Mouse (Mus musculus) hindbrain, embryonic 10.5 days (tissue): Measurements from ENCODE around the gene Gramd1a. TPM values are rescaled to one million over a fixed set of nuclear protein-coding genes. Genes with fewer than 3 reads are reported as not detected.
A peak's percentile ranks its signal among the peaks of the same experiment; 100 is the strongest.

Experiments used
- DNase-seq: peaks from one replicate; pipeline ENCODE4 v3.0.0-alpha.2; 2017; ENCODE audit warnings: low spot score
- H3K27ac ChIP-seq: fragments of 300-500 bp; sonication (generic); 2 replicates; pipeline ENCODE4 v1.5.1; 2016; ENCODE audit warnings: mild to moderate bottlenecking, moderate library complexity
- H3K27me3 ChIP-seq: fragments of 300-500 bp; sonication (generic); 2 replicates; pipeline ENCODE4 v1.6.1; 2016; ENCODE audit warnings: mild to moderate bottlenecking; ENCODE audit not compliant: poor library complexity, insufficient read depth, severe bottlenecking
- H3K36me3 ChIP-seq: fragments of 300-500 bp; sonication (generic); 2 replicates; pipeline ENCODE4 v1.6.1; 2016; ENCODE audit warnings: mild to moderate bottlenecking, moderate library complexity
- H3K4me1 ChIP-seq: fragments of 300-500 bp; sonication (generic); replicated peaks from 2 replicates; pipeline ENCODE4 v1.6.1; 2016; ENCODE audit warnings: mild to moderate bottlenecking
- H3K4me3 ChIP-seq: fragments of 300-500 bp; sonication (generic); 2 replicates; pipeline ENCODE4 v1.5.1; 2016; ENCODE audit warnings: mild to moderate bottlenecking, moderate library complexity
- H3K9me3 ChIP-seq: fragments of 300-500 bp; sonication (generic); 2 replicates; pipeline ENCODE4 v1.6.1; 2016; ENCODE audit warnings: mild to moderate bottlenecking, moderate library complexity
- WGBS: fragments of 180-500 bp; shearing (Covaris S2); methylation state at CpG from one replicate; pipeline ENCODE4 v1.1.7; 2016; 5-methylcytosine and 5-hydroxymethylcytosine counted together
- polyA plus RNA-seq: library from polyadenylated mRNA; unstranded; fragments of >200 nt; fragmentation: Nextera tagmentation; extraction: Ambion mirVana; gene quantifications from 2 replicates; pipeline ENCODE4 v1.2.1, GENCODE M21; 2016

The Gramd1a gene
- polyA plus RNA-seq, 1 experiment from 2014 or later: 144 TPM

DNA sequence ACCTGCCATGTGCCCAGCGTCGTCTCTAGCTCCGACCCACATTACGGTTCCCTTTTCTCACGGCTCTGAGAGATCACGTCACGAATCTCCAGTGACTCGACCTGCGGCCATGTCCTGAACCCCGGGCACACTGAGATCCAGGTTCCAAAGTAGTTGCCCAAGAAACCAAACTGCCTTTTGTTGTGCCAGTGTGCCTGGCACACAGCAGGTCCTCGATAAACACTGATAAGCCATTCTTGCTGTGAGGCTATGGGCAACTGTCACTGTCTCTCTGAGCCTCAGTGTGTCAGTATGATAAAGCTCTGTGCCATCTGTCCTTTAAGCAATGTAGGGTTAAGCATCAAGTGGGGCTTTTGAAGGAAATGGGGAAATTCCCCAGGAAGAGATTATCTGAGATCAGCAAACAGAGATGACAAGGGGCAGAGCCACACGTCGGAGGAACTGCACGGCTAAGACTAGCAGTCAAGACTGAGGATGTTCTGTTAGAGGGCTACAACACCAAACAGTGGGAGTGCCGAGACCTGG is 44.8 kb downstream of the Gramd1a start:
- Histone ChIP-seq H3K27ac (peak overlapping the region; percentile 8; the same call in 1 of the 2 replicates), H3K9me3 (no peaks in the 10 kb centered on the region), H3K36me3 (no peaks in the 10 kb centered on the region), H3K4me1 (peaks cover 23% of the 10 kb centered on the region), H3K4me3 (no peak overlapping the region), H3K27me3 (peaks cover 15% of the 10 kb centered on the region)
- WGBS: 89% methylated on average over 15 of the region's 15 CpGs
- DNase-seq: no peak

DNA sequence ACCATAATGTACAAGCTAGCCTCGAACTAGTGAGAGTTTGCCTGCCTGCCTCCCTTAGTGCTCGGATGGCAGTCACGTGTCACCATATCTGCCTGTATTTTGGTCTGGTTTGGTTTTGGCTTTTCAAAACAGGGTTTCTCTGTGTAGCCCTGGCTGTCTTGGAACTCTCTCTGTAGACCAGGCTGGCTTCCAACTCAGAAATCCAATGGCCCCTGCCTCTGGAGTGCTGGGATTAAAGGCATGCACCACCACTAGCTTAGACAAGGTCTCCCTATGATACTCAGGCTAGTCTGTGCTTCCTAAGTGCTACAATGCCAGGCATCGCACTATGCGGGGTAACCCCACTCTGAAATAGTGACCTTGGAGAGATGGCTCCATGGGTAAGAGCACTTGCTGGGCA is 45.9 kb downstream of the Gramd1a start:
- no peaks in the 10 kb centered on the region for H3K36me3 ChIP-seq
- 88% methylated on average over 5 of the region's 5 CpGs for WGBS
- H3K4me3 ChIP-seq: no peak overlapping the region
- DNase-seq: no peak
- H3K9me3 ChIP-seq: no peaks in the 10 kb centered on the region
- peaks cover 15% of the 10 kb centered on the region for H3K4me1 ChIP-seq
- 0 out of 2 replicates have a peak, but pooled peaks cover 6% of the 10 kb centered on the region for H3K27me3 ChIP-seq
- no peak overlapping the region for H3K27ac ChIP-seq

DNA sequence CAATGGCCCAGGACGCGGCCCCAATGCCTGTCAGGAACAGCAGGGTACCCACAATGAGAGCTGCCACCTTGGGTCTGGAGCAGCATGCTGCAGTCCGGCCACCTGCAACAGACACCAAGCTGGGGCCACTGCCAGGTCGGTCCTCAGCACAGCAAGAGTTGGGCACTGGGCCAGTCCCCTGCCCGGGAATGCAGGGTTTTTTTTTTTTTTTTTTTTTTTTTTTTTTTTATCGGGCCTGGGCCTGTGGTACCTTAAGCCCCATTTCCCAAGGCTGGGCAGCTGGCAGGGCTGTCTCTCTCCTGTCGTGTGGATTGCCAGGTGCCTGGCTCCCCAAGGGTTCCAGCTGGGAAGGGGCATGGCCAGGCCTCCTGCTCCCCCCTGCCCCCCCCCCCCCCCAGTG is 46.6 kb downstream of the Gramd1a start:
- no peaks in the 10 kb centered on the region for H3K36me3 ChIP-seq
- H3K27me3 ChIP-seq: no peaks in the 10 kb centered on the region
- 38% methylated on average over 7 of the region's 7 CpGs for WGBS
- no peaks in the 10 kb centered on the region for H3K9me3 ChIP-seq
- no peak for DNase-seq
- peaks cover 10% of the 10 kb centered on the region; the same call in 1 of the 2 replicates for H3K4me1 ChIP-seq
- no peak overlapping the region for H3K27ac ChIP-seq
- H3K4me3 ChIP-seq: no peak overlapping the region

DNA sequence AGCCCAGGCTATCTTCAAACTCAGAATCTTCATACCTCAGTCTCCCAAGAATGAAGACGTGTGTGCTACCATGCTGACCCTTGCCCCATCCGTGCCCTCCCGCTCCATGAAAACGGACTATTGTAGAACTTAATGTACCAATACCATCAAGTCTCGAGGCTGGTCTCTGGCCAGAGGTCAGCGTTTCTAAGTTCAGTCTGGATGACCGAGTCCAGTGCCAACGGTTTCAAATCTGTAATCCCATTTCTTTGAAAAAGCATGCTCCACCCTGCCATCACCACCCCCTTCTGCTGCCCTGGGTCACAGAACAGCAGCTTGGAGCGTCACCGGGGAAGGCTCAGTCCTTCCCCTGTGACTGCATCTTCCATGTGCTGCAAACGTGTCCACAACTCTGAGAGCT is 47.9 kb downstream of the Gramd1a start:
- no peak overlapping the region for H3K4me3 ChIP-seq
- H3K9me3 ChIP-seq: no peaks in the 10 kb centered on the region
- H3K4me1 ChIP-seq: peaks cover 10% of the 10 kb centered on the region; the same call in 1 of the 2 replicates
- H3K27ac ChIP-seq: no peak overlapping the region
- WGBS: 89% methylated on average over 11 of the region's 11 CpGs
- H3K36me3 ChIP-seq: no peaks in the 10 kb centered on the region
- no peak for DNase-seq
- H3K27me3 ChIP-seq: no peaks in the 10 kb centered on the region

DNA sequence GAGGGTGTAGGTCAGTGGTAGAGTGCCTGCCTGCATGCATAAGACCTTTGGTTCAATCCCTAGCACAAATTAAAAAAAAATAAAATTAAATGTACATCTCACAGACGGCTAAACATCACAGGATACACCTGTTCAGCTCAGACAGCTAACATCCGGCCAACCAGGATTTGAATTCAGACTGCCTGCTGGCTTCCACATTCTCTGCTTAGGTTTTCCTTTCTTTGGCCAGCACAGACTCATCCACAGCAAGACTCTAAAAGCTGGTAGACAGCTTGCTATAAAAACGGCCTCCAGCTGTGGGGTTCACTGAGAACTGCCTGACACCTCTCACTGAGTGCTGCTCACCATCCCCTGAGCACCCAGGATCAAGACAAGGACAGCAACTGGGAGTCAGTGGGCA is 49.5 kb downstream of the Gramd1a start:
- no peak overlapping the region for H3K27ac ChIP-seq
- no peaks in the 10 kb centered on the region for H3K27me3 ChIP-seq
- H3K36me3 ChIP-seq: no peaks in the 10 kb centered on the region
- H3K4me1 ChIP-seq: peaks cover 4% of the 10 kb centered on the region; the same call in 1 of the 2 replicates
- H3K9me3 ChIP-seq: no peaks in the 10 kb centered on the region
- 66% methylated on average over 3 of the region's 3 CpGs for WGBS
- no peak for DNase-seq
- no peak overlapping the region for H3K4me3 ChIP-seq

DNA sequence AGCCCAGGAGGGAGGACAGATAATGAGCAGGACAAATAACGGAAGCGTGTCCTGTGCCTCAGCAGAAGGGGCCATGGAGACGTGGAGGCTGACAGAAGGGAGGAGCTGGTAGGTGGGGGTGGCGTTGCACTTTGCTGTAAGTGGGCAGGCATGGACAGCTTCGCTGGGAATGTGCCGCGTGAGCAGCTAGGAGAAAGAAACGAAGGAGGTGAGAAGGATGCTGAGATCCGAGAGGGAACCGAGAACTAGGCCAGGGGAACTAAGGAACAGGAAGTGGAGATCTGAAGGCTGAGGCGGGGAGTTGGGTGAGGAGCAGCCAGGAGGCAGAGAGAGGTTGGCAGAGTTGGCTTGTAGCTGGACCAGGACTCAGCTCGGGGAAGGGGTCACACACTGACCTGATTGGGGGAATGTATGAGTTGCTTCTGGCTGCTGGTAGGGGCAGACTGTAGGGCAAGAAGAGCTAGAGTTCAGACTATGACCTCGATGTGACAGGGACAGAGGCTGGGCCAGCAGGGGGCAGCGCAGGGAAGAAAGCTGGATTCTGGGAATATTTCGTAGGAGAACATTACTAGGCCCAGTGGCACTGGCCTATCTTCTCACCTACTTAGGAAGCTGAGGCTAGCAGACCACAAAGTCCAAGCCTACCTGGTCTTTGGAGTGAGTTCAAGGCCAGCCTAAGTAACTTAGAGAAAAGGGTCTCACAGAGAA is 50.5 kb downstream of the Gramd1a start:
- no peak overlapping the region for H3K27ac ChIP-seq
- 71% methylated on average over 15 of the region's 15 CpGs for WGBS
- peak; percentile 54 for DNase-seq
- H3K27me3 ChIP-seq: no peaks in the 10 kb centered on the region
- no peak overlapping the region for H3K4me3 ChIP-seq
- H3K4me1 ChIP-seq: peaks cover 4% of the 10 kb centered on the region; the same call in 1 of the 2 replicates
- no peaks in the 10 kb centered on the region for H3K9me3 ChIP-seq
- no peaks in the 10 kb centered on the region for H3K36me3 ChIP-seq

DNA sequence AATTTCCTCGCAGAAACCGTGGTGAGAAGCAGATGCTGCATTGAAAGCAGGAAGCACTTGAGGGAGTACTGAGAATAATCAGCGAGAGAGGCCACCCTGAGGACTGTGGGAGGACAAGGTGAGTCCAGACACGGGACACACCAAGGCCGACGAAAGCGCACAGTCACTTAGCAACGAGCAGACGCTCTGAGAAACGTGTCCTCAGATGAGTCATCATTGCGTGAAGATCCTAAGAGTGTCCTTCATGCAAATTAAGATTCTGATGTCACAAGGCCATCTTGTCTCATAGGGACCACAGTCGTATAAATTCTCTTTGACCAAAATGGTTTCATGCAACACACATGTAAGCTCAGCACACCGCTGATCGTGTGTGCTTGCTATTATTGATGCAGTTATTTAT is 54.9 kb downstream of the Gramd1a start:
- H3K27ac ChIP-seq: no peak overlapping the region
- WGBS: 84% methylated on average over 14 of the region's 14 CpGs

DNA sequence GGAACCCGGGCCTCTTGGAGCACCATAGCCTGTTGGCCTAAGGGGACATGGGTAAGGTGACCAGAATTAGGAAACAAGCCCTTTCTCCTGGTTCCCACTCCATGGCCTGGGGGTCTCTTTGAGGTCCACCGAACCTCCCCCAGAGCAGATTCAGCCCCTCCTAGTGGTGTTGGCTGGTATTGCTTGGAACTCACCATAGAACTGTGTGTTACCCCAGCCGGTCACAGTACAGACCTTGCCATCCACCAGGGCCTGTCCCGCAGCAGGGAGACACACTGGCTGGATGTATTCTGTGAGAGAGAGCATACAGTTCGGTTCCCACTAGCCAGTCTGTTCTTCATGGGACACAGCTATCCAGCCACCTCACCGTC is 56.1 kb downstream of the Gramd1a start:
- Histone ChIP-seq H3K4me3 (no peak overlapping the region), H3K4me1 (peaks cover 5% of the 10 kb centered on the region; the same call in 1 of the 2 replicates), H3K36me3 (no peaks in the 10 kb centered on the region), H3K9me3 (peaks cover 3% of the 10 kb centered on the region; the same call in 1 of the 2 replicates), H3K27me3 (no peaks in the 10 kb centered on the region), H3K27ac (no peak overlapping the region)
- no peak for DNase-seq
- 86% methylated on average over 6 of the region's 6 CpGs for WGBS

More for the DNA sequence above, 54.9 kb downstream of the Gramd1a start:
- Histone ChIP-seq H3K9me3 (peaks cover 3% of the 10 kb centered on the region; the same call in 1 of the 2 replicates), H3K36me3 (no peaks in the 10 kb centered on the region), H3K4me1 (peaks cover 9% of the 10 kb centered on the region), H3K4me3 (no peak overlapping the region), H3K27me3 (no peaks in the 10 kb centered on the region)
- no peak for DNase-seq

DNA sequence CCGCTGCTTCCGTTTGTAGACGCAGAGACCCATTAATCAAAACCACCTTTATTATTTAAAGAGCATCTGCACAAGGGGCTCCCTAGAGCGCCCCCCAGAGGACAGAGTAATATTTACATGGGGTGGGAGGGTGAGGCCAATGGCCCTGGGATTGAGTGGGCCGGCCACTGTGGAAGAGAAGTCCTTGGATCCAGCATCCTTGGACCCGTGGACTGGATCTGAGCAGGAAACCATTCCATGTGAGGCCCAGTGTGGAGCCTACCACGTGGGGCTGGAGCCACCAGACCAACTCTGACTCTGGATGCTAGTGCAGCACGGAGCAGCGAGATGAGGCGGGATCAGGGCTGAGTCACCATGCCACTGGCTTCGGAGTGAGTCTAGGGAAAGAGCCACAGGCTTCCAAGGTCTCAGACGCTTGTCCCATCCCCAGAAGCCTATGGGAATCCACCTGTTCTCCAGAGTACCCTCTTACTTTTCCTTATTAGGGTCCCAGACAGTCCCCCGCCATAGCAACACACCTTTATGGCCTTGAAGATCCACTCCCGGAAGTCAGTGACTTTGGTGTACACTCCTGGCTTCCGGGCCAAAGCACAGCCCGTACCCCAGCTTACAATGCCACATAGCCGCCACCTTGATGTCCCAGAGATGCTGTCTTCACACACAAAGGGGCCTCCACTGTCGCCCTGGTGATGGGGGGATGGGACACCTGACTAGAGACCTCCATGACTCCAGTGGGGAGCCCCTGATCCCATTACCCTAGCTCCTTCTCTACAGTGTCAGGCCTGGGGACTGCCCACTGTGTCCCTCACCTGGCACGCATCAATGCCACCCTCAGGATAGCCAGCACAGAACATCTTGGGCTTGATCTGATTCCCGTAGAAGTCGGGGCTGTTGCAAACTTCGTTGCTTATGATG is 56.7 kb downstream of the Gramd1a start:
- DNase-seq: no peak

DNA sequence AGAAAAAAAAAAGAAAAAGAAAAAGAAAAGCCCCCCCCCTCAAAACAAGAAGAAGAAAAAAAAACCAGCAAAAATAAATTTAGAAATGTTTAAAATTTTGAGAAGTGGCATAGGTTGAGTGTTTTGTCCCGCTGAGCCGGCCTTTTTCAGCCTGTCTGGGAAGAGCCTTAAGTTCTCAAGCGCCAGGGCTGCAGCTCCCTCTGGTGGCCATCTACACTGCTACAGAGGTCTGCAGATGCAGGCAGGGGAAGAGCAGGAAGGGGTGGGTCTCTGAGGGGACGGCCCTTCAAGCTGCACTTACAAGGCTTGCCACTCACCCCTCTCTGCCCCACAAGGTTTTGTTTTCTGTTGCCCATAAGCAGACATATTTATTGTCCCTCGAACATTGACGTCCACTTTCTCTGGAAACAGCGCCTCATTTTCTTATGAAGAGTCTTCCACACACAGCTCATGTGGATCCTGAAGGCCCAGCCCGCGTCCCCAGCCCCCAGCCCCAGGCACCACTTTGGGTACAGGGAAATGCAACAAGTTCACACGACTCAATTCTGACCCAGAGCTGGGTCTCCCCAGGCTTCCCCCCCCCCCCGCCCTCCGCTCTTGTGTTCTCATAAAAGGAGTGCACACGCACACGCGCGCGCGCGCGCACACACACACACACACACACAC is 58.0 kb downstream of the Gramd1a start:
- peak; percentile 91 for DNase-seq
- no peaks in the 10 kb centered on the region for H3K36me3 ChIP-seq
- whole genome bisulfite sequencing: 39% methylated on average over 20 of the region's 20 CpGs
- H3K27me3 ChIP-seq: no peaks in the 10 kb centered on the region
- peak overlapping the region; percentile 39 for H3K4me3 ChIP-seq
- H3K27ac ChIP-seq: peak overlapping the region; percentile 67
- peaks cover 5% of the 10 kb centered on the region; the same call in 1 of the 2 replicates for H3K4me1 ChIP-seq
- peaks cover 3% of the 10 kb centered on the region; the same call in 1 of the 2 replicates for H3K9me3 ChIP-seq

More for the DNA sequence above, 56.7 kb downstream of the Gramd1a start:
- WGBS: 78% methylated on average over 22 of the region's 22 CpGs
- Histone ChIP-seq H3K27ac (no peak overlapping the region), H3K4me1 (peaks cover 5% of the 10 kb centered on the region; the same call in 1 of the 2 replicates), H3K9me3 (peaks cover 3% of the 10 kb centered on the region; the same call in 1 of the 2 replicates), H3K36me3 (no peaks in the 10 kb centered on the region), H3K4me3 (no peak overlapping the region), H3K27me3 (no peaks in the 10 kb centered on the region)

DNA sequence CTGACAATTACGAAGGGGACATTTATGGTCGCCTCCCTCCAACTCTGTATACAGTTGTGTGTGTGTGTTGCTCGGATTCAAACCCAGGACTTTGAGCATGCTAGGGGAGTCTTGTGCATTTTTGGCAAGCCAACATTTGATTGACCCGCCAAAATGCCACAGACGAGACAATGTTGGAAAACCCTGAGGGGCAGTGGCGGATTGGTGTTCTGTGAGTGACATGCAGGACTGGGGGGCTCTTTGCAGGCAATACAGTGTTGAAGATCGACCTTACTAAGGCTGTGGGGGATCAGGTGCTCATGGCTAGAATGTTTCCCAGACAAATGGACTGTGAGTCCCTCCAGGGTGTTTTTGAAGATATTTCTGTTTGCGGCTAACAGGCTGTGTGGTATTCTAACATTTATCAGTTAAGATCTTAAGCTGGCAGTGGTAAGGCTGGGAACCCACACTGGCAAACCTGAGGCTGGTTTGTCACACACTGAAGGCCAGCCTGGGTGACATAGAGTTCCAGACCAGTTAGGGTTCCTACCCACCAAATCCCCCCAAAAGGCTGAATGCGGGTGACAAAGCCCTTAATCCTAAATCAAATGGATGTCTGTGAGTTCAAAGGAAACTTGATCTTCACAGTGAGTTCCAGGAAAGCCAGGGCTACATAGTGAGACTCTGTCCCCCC is 58.7 kb downstream of the Gramd1a start:
- no peak for DNase-seq
- H3K27me3 ChIP-seq: no peaks in the 10 kb centered on the region
- peaks cover 3% of the 10 kb centered on the region; the same call in 1 of the 2 replicates for H3K9me3 ChIP-seq
- no peaks in the 10 kb centered on the region for H3K36me3 ChIP-seq
- H3K4me1 ChIP-seq: peaks cover 5% of the 10 kb centered on the region; the same call in 1 of the 2 replicates
- H3K27ac ChIP-seq: no peak overlapping the region
- no peak overlapping the region for H3K4me3 ChIP-seq
- WGBS: 74% methylated on average over 9 of the region's 9 CpGs
